ENCODE assay signal across 14 mouse cellular contexts in genomic region chr9:84195338-84195737, GRCm38 (mm10).
"Had no signal": no experiment of that assay in that cellular context is flagged by ENCODE, and none has a peak within 500 bp of the region (broad histone marks: within the 10 kb centered on the region; RNA-seq: fewer than 3 reads in every experiment).

No protein-coding gene starts in this region.

- DNase-seq: kidney, adult 11 months; kidney, adult 9 months; kidney, postnatal 4 days; lung, adult 2 months; lung, postnatal 36 days; thymus, postnatal 4 days had no signal

- H3K27ac ChIP-seq: kidney, postnatal 0 days; layer of hippocampus, adult 2 months; limb, embryonic 10.5 days; liver, embryonic 15.5 days; neural tube, embryonic 13.5 days had no signal

- ATAC-seq: lung, postnatal 0 days had no signal

- H3K27me3 ChIP-seq: liver, embryonic 15.5 days; neural tube, embryonic 13.5 days had no signal

- H3K4me3 ChIP-seq: layer of hippocampus, adult 2 months; limb, embryonic 10.5 days; liver, embryonic 15.5 days; neural tube, embryonic 13.5 days had no signal

- H3K9ac ChIP-seq: liver, embryonic 15.5 days; neural tube, embryonic 13.5 days had no signal

- H3K4me1 ChIP-seq: limb, embryonic 10.5 days; liver, embryonic 15.5 days; neural tube, embryonic 13.5 days had no signal

- H3K36me3 ChIP-seq: limb, embryonic 10.5 days; liver, embryonic 15.5 days; neural tube, embryonic 13.5 days had no signal

- H3K4me2 ChIP-seq: liver, embryonic 11.5 days; liver, embryonic 15.5 days; midbrain, embryonic 11.5 days; neural tube, embryonic 13.5 days had no signal

- H3K9me3 ChIP-seq: limb, embryonic 10.5 days; liver, embryonic 15.5 days; neural tube, embryonic 13.5 days had no signal
